Mouse (Mus musculus) cerebellum, adult 2 months (tissue): ENCODE measurements around the gene Rhoj.

Experiments
- CTCF ChIP-seq: fragments of 200-500 bp; IDR thresholded peaks from 2 replicates; pipeline ENCODE4 v1.5.1; 2011; ENCODE audit warnings: low read depth, mild to moderate bottlenecking, control low read depth, low read length, moderate library complexity, borderline replicate concordance; ENCODE audit not compliant: insufficient read depth
- POLR2A ChIP-seq: fragments of 200-500 bp; IDR thresholded peaks from 2 replicates; pipeline ENCODE4 v1.6.1; 2011; ENCODE audit warnings: low read length, control low read depth, borderline replicate concordance; ENCODE audit not compliant: insufficient read depth

- no peak for TF ChIP-seq POLR2A
- no peak for TF ChIP-seq CTCF
These were observed 42.6 kb downstream of the Rhoj start for GRCm38 (mm10) chr12:75350750-75351149.
